Mouse (Mus musculus): ENCODE data around the gene Ptger1. TPM values are rescaled to one million over a fixed set of nuclear protein-coding genes. Genes with fewer than 3 reads are reported as not detected.

The Ptger1 gene
- polyA plus RNA-seq, 1 experiment from 2014 or later = 1.1 TPM

DNA sequence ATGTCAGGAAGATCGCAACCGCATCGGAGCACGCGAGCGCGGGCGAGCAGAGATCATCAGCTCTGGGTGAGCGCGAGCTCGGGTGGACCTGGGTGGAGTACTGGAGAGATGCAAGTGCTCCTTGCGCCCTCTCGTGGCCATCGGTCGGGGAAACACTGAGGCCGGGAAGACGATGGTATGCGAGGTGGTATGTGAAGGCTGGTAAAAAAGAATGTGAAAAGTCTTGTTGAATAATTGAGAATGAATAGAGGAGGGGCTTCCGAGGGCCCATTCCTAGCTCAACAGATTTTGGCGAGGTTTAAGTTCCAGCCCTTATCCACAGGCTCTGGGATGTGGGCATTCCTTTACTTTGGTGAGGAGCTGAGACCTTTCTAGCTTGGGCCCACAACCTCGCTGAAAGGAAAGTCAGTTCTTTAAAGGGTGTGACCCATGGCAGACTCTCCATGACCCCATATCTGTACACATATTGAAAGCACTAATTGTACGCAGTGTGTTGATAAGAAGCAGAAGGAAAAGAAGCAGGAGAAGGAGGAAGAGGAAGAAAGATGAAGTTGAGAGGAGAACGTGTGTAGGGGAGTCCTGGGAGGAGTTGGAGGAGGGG is 44.0 kb upstream of the Ptger1 start:
- 6% methylated on average over 23 of the region's 23 CpGs for WGBS
- no peak overlapping the region for H3K27ac ChIP-seq (ENCODE audit: low read depth, low read length)
- H3K4me1 ChIP-seq (replicated peaks; ENCODE audit: control insufficient read depth, insufficient read depth, low read length) = no peaks in the 10 kb centered on the region; the same call in 1 of the 2 replicates
- H3K9me3 ChIP-seq (ENCODE audit: control insufficient read depth) = no peaks in the 10 kb centered on the region
- peak; percentile 68 for ATAC-seq
- peak overlapping the region; percentile 61 for H3K4me2 ChIP-seq (replicated peaks; ENCODE audit: low read depth)
- no peaks in the 10 kb centered on the region for H3K27me3 ChIP-seq (replicated peaks; ENCODE audit: control insufficient read depth, insufficient read depth, low read length)
- peak overlapping the region; percentile 11; the same call in 1 of the 2 replicates for H3K4me3 ChIP-seq (ENCODE audit: low read depth, low read length)
- H3K9ac ChIP-seq (ENCODE audit: low read depth, low read length) = no peak overlapping the region
- no peaks in the 10 kb centered on the region for H3K36me3 ChIP-seq (ENCODE audit: control insufficient read depth, insufficient read depth)
- TF ChIP-seq CTCF (IDR thresholded peaks at IDR 0.05; ENCODE audit: low read depth) = peak; percentile 98

DNA sequence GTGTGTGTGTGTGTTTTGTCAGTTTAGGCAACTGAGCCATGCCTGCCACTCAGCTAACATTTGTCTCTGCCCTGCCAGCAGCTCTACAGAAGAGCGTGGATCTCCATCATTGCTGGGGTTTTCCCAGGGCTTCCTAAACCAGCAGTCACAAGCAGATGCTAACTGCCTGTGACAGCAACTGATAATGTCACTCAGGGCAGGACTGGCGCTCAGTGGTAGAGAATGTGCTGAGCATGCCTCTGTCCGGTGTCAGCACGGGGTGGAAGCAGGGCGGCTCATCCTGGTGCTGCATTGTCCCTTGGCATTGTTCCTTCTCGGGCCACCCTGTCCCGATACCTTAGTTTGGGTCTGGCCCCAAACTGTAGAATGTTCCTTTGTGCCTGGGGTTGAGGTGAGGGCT is 42.9 kb upstream of the Ptger1 start:
- H3K4me2 ChIP-seq (replicated peaks; ENCODE audit: low read depth) = no peak overlapping the region
- no peak for TF ChIP-seq CTCF (IDR thresholded peaks at IDR 0.05; ENCODE audit: low read depth)
- ATAC-seq = no peak
- no peaks in the 10 kb centered on the region for H3K36me3 ChIP-seq (ENCODE audit: control insufficient read depth, insufficient read depth)
- no peaks in the 10 kb centered on the region for H3K27me3 ChIP-seq (replicated peaks; ENCODE audit: control insufficient read depth, insufficient read depth, low read length)
- no peaks in the 10 kb centered on the region; the same call in 1 of the 2 replicates for H3K4me1 ChIP-seq (replicated peaks; ENCODE audit: control insufficient read depth, insufficient read depth, low read length)
- H3K27ac ChIP-seq (ENCODE audit: low read depth, low read length) = no peak overlapping the region
- no peaks in the 10 kb centered on the region for H3K9me3 ChIP-seq (ENCODE audit: control insufficient read depth)
- no peak overlapping the region for H3K9ac ChIP-seq (ENCODE audit: low read depth, low read length)
- WGBS = 89% methylated on average over 7 of the region's 7 CpGs
- no peak overlapping the region for H3K4me3 ChIP-seq (ENCODE audit: low read depth, low read length)

GRCm38 (mm10) chr8:83624739-83625138 is 41.7 kb upstream of the Ptger1 start:
- H3K9me3 ChIP-seq (ENCODE audit: control insufficient read depth) = no peaks in the 10 kb centered on the region
- ATAC-seq = no peak
- peak; percentile 86 for TF ChIP-seq CTCF (IDR thresholded peaks at IDR 0.05; ENCODE audit: low read depth)
- H3K4me1 ChIP-seq (replicated peaks; ENCODE audit: control insufficient read depth, insufficient read depth, low read length) = no peaks in the 10 kb centered on the region; the same call in 1 of the 2 replicates
- H3K9ac ChIP-seq (ENCODE audit: low read depth, low read length) = no peak overlapping the region
- WGBS = 34% methylated on average over 3 of the region's 3 CpGs
- no peaks in the 10 kb centered on the region for H3K27me3 ChIP-seq (replicated peaks; ENCODE audit: control insufficient read depth, insufficient read depth, low read length)
- H3K4me3 ChIP-seq (ENCODE audit: low read depth, low read length) = no peak overlapping the region
- no peaks in the 10 kb centered on the region for H3K36me3 ChIP-seq (ENCODE audit: control insufficient read depth, insufficient read depth)
- no peak overlapping the region for H3K4me2 ChIP-seq (replicated peaks; ENCODE audit: low read depth)
- H3K27ac ChIP-seq (ENCODE audit: low read depth, low read length) = no peak overlapping the region

GRCm38 (mm10) chr8:83625676-83626299 is 40.7 kb upstream of the Ptger1 start:
- TF ChIP-seq CTCF (IDR thresholded peaks at IDR 0.05; ENCODE audit: low read depth) = no peak
- H3K9ac ChIP-seq (ENCODE audit: low read depth, low read length) = no peak overlapping the region
- H3K4me3 ChIP-seq (ENCODE audit: low read depth, low read length) = no peak overlapping the region
- no peaks in the 10 kb centered on the region; the same call in 1 of the 2 replicates for H3K4me1 ChIP-seq (replicated peaks; ENCODE audit: control insufficient read depth, insufficient read depth, low read length)
- 75% methylated on average over 6 of the region's 6 CpGs for WGBS
- no peaks in the 10 kb centered on the region for H3K9me3 ChIP-seq (ENCODE audit: control insufficient read depth)
- no peak overlapping the region for H3K4me2 ChIP-seq (replicated peaks; ENCODE audit: low read depth)
- H3K36me3 ChIP-seq (ENCODE audit: control insufficient read depth, insufficient read depth) = no peaks in the 10 kb centered on the region
- no peak overlapping the region for H3K27ac ChIP-seq (ENCODE audit: low read depth, low read length)
- ATAC-seq = no peak
- no peaks in the 10 kb centered on the region for H3K27me3 ChIP-seq (replicated peaks; ENCODE audit: control insufficient read depth, insufficient read depth, low read length)

DNA sequence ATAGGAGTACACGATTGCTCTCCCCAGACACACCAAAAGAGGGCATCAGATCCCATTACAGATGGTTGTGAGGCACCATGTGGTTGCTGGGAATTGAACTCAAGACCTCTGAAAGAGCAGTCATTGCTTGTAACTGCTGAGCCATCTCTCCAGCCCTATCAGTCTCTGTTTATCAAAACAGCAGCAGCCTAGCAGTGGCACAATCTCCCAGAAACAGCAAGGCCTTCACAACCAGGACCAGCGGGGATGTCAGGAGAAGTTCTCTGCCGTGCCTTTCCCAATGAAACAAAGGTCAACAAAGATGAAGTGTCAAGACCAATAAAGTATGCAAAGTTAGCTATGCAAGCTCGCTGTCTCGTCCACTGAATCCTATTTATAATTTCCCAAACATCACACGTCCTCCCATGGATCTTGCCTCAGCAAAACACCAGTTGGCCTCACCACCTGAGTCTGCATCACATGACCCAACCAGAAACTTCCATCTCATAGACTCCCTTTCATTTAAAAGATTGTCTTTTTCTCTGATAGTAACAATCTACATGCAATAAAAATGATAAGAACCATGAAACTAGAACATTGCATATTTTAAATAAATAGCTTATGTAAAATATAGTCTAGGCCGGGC is 34.3 kb upstream of the Ptger1 start:
- no peaks in the 10 kb centered on the region for H3K9me3 ChIP-seq (ENCODE audit: control insufficient read depth)
- no peak overlapping the region for H3K9ac ChIP-seq (ENCODE audit: low read depth, low read length)
- no peak overlapping the region for H3K4me2 ChIP-seq (replicated peaks; ENCODE audit: low read depth)
- no peak for TF ChIP-seq CTCF (IDR thresholded peaks at IDR 0.05; ENCODE audit: low read depth)
- H3K4me3 ChIP-seq (ENCODE audit: low read depth, low read length) = no peak overlapping the region
- no peaks in the 10 kb centered on the region for H3K27me3 ChIP-seq (replicated peaks; ENCODE audit: control insufficient read depth, insufficient read depth, low read length)
- 48% methylated on average over 7 of the region's 7 CpGs for WGBS
- H3K4me1 ChIP-seq (replicated peaks; ENCODE audit: control insufficient read depth, insufficient read depth, low read length) = no peaks in the 10 kb centered on the region
- H3K36me3 ChIP-seq (ENCODE audit: control insufficient read depth, insufficient read depth) = no peaks in the 10 kb centered on the region
- no peak overlapping the region for H3K27ac ChIP-seq (ENCODE audit: low read depth, low read length)
- ATAC-seq = peak; percentile 31; the same call in 1 of the 2 replicates

GRCm38 (mm10) chr8:83638856-83639255 is 27.6 kb upstream of the Ptger1 start:
- Histone ChIP-seq H3K4me3 (ENCODE audit: low read depth, low read length) (no peak overlapping the region), H3K27me3 (replicated peaks; ENCODE audit: control insufficient read depth, insufficient read depth, low read length) (no peaks in the 10 kb centered on the region), H3K4me2 (replicated peaks; ENCODE audit: low read depth) (no peak overlapping the region), H3K9me3 (ENCODE audit: control insufficient read depth) (no peaks in the 10 kb centered on the region), H3K36me3 (ENCODE audit: control insufficient read depth, insufficient read depth) (no peaks in the 10 kb centered on the region), H3K27ac (ENCODE audit: low read depth, low read length) (no peak overlapping the region), H3K9ac (ENCODE audit: low read depth, low read length) (no peak overlapping the region), H3K4me1 (replicated peaks; ENCODE audit: control insufficient read depth, insufficient read depth, low read length) (no peaks in the 10 kb centered on the region)
- 71% methylated on average over 4 of the region's 4 CpGs for WGBS
- ATAC-seq = no peak
- TF ChIP-seq CTCF (IDR thresholded peaks at IDR 0.05; ENCODE audit: low read depth) = no peak
